Mouse (Mus musculus): ENCODE results near the gene Dusp9.

Dusp9 gene

GRCm38 (mm10) chrX:73672031-73672431, 32.8 kb downstream of the Dusp9 start:
- DNase-seq = peak; percentile 78

DNA sequence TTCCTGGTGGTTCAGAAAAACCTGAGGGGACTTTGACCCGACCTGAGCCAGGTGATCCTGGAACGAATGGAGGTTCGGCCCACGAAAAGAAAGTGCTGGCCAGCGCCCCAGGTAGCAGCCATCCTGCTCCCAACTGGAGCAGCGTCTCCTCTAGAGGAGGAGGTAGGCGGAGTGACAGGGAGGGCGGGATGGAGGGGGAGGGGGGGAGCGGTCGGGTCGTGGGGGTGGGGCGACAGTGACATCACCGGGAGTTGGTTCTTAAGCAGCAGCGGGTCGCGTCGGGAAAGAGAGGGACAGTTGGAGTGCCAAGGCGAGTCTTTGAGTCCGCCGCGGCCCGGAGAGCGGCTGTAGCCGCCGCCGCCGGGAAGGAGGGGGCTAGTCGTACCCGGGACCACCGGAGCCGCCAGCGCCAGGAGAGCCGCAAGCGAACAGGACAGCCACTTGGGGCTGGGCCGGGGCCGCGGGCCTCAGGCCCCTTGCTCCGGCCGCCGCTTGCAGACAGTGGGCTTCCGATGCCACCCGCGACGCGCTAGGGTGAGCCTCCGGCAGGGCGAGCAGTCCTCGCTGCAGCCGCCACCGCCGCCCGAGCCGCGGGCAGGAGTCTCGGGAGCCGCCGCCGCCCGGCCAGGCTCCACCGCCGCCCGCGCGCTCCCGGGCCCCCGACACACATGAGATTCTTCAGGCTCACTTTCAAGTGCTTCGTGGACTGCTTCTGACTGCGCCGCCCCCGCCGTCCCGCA, 33.8 kb downstream of the Dusp9 start, which contains the start of gene Slc6a8:
Gene Slc6a8, plus strand, starts transcription at position 272 of the 740 bp plus-strand sequence.
- peak; percentile 69 for DNase-seq

- no peak for DNase-seq
Measured at GRCm38 (mm10) chrX:73673619-73673967, 34.4 kb downstream of the Dusp9 start.

DNA sequence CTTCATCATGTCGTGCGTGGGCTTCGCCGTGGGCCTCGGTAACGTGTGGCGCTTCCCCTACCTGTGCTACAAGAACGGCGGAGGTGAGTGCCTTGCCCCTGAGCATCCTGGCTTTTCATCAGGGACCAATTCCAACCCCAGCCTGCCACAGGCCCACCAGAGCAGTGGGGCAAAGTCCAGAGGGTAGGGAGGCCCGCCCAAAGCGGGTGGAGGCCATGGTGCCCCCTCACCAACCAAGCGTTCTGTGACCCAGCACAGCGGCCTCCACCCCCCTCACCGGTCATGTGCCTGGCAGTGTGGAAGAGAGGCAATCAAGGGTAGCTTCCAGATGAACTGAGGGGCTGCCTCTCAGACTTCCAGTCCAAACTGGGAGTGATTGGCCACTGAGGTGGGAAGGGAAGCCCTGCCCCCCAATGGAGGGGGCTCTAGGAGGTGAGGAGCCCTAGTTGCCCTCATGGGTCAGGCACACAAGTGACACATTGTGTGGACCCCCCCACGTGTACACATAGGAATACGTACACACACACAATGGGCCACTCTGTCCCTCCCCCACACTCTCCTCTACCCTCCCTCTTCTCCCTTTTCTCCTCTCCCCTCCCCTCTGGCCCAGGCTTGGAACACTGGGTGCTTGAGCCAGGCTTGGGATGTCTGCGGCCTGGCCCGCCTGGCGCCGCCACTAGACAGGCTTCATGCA, 34.9 kb downstream of the Dusp9 start:
- peak; percentile 62 for DNase-seq

DNA sequence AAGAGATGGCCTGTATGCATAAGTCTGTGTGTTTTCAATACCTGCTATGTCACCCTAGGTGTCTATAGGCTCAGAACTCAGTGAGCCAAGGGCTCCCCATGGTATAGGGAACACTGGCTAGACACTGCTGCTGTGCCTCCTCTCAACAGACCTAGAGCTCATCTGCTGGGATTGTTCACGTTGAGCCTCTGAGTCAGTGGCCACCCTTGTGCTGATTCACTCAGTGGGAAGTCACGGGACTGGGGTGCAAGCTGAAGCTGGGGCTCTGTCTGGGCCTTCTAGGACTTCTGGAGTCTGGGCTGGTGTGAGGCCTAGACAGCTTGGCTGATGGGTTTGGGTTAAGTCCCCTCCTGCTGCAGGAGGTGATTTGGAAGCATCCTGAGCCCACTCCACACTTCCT, 36.0 kb downstream of the Dusp9 start:
- no peak for DNase-seq

DNA sequence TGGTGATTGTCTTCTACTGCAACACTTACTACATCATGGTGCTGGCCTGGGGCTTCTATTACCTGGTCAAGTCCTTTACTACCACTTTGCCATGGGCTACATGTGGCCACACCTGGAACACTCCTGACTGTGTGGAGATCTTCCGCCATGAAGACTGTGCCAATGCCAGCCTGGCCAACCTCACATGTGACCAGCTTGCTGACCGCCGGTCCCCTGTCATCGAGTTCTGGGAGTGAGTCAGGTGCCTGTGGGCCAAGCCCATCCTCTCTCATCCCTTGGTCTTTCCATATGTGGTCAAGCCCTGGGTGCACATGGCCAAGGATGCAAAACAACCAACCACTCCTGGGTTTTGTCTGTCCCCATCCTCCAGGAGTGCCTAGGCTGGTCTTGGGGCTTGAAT, 37.4 kb downstream of the Dusp9 start:
- DNase-seq = no peak

DNA sequence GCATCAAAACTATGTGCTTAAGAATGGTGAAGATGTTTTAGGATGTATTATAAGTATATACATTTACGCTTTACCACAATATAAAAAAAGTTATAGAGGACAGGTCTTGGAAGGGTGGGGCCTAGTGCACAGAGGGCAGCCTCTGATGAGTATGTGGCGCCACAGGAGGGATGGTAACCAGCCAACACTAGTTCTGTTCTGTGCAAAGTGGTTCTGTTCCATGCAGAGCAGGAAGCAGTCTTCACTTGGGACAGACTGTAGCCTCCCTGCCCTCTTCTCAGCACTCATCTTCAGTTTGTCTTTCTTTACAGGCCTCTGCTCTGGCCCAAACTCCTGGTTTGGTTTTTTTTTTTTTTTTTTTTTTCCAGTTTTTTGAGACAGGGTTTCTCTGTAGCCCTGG, 44.9 kb downstream of the Dusp9 start:
- DNase-seq = no peak

DNA sequence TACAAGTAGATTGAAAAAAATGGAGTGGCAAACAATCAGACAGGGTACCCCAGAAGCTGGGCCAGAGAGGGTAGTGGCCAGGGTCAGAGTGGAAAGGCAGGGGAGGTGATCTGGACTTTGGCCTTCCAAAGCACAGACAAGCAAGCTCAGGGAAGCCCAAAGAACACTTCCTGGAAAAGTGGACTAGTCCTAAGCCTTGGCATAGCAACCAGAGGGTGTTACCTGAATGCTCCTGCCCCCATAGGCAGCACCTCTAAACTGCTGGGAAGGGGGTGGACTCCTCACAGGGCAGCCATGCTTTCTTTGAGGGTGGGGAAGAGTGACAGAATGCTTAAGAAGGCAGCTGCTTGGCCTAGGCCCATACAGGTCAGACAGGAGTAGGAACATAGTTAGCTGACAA, 45.8 kb downstream of the Dusp9 start:
- DNase-seq = no peak

GRCm38 (mm10) chrX:73685629-73686028, 46.4 kb downstream of the Dusp9 start:
- peak; percentile 57 for DNase-seq

- DNase-seq = peak; percentile 59
Measured at GRCm38 (mm10) chrX:73690917-73691629, 51.9 kb downstream of the Dusp9 start.

All from cerebellum, adult 11-12 months (tissue).